Mouse (Mus musculus) bone marrow, adult 2 months (tissue): ENCODE measurements around the gene Dcp1a. TPM values are rescaled to one million over a fixed set of nuclear protein-coding genes. Genes with fewer than 3 reads are reported as not detected.
A peak's percentile ranks its signal among the peaks of the same experiment; 100 is the strongest.
"Not testable (repeated sequence)": the region's sequence is repeated elsewhere in the genome, so short reads cannot be mapped to it uniquely, and the experiment has no call there.

ENCODE experiments used
- H3K27ac ChIP-seq: fragments of 200-500 bp; 2 replicates; pipeline ENCODE4 v1.5.1; 2012; ENCODE audit warnings: low read depth, mild to moderate bottlenecking, control low read depth, inconsistent platforms, low read length; ENCODE audit not compliant: control insufficient read depth, poor library complexity, insufficient read depth
- H3K4me1 ChIP-seq: fragments of 200-500 bp; 2 replicates; pipeline ENCODE4 v1.6.1; 2011; ENCODE audit warnings: low read length; ENCODE audit not compliant: control insufficient read depth, insufficient read depth
- H3K4me3 ChIP-seq: fragments of 200-500 bp; replicated peaks from 2 replicates; pipeline ENCODE3; 2011; ENCODE audit warnings: mild to moderate bottlenecking, low read depth, low read length, control low read depth; ENCODE audit not compliant: control insufficient read depth
- CTCF ChIP-seq: fragments of 200-500 bp; IDR thresholded peaks from 2 replicates; pipeline ENCODE4 v1.5.1; 2011; ENCODE audit warnings: low read length, control low read depth; ENCODE audit not compliant: control insufficient read depth, insufficient read depth
- POLR2A ChIP-seq: fragments of 200-500 bp; IDR thresholded peaks from 2 replicates; pipeline ENCODE4 v1.6.1; 2011; ENCODE audit warnings: low read depth, mild to moderate bottlenecking, control low read depth, low read length, borderline replicate concordance; ENCODE audit not compliant: control insufficient read depth
- WGBS: fragments of 180-500 bp; shearing (Covaris S2); methylation state at CpG from one replicate; pipeline ENCODE4 v1.1.7; 2018; 5-methylcytosine and 5-hydroxymethylcytosine counted together
- polyA plus RNA-seq: library from polyadenylated mRNA; stranded (reverse); fragments of >200 nt; gene quantifications from 2 replicates; pipeline ENCODE4 v1.2.4, GENCODE M21; 2011; ENCODE audit warnings: low replicate concordance; ENCODE audit not compliant: missing spikeins, insufficient read depth, insufficient read length

Gene Dcp1a
- polyA plus RNA-seq, 1 experiment = 16.6 TPM

DNA sequence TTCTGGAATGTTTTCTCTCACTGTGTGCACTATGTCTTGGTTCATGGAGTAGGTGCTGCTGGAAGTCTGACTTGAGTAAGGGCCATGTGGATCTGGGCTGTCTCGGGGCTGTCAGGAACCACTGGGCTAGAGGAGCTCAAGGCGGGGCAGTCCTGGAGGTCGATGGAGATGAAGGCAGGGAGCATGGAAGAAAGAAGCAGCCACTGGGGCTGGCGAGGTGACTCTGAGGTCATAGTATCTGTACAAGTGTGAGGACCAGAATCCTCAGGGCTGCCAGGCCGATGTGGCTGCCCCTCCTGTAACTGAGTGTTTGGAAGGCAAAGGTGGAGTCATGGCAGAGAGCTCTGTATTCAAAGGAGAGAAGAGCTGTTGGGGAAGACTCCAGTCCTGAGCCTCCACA lies 49.6 kb downstream of the Dcp1a start:
- TF ChIP-seq CTCF (no peak), POLR2A (no peak)
- H3K4me1 ChIP-seq = no peaks in the 10 kb centered on the region; the same call in 1 of the 2 replicates
- H3K27ac ChIP-seq = no peak overlapping the region
- no peak overlapping the region for H3K4me3 ChIP-seq
- WGBS = 79% methylated on average over 5 of the region's 5 CpGs

DNA sequence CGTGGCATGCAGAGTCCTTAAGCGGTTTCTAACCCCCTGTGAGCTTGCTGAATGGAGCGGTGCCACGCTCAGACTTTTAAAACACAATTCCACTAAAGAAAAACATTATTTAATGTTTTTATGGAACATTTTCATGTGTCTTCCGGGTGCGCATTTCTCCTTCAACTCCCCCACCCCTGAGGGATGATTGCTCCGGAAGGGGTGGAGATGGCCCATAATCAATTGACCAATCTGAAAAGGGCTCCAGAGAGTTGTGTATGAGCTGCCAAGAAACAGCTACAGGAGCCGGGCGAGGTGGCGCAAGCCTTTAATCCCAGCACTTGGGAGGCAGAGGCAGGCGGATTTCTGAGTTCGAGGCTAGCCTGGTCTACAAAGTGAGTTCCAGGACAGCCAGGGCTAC lies 50.1 kb downstream of the Dcp1a start:
- 91% methylated on average over 12 of the region's 12 CpGs for WGBS
- no peak for TF ChIP-seq CTCF
- TF ChIP-seq POLR2A = no peak
- H3K27ac ChIP-seq = no peak overlapping the region
- no peak overlapping the region for H3K4me3 ChIP-seq
- no peaks in the 10 kb centered on the region; the same call in 1 of the 2 replicates for H3K4me1 ChIP-seq

- 80% methylated on average over 8 of the region's 8 CpGs for WGBS
- H3K4me1 ChIP-seq = no peaks in the 10 kb centered on the region; the same call in 1 of the 2 replicates
- H3K27ac ChIP-seq = no peak overlapping the region
- no peak for TF ChIP-seq CTCF
- TF ChIP-seq POLR2A = no peak
- H3K4me3 ChIP-seq = no peak overlapping the region
Measured at GRCm38 (mm10) chr14:30530726-30531269, 51.5 kb downstream of the Dcp1a start.

GRCm38 (mm10) chr14:30531431-30531830 lies 52.1 kb downstream of the Dcp1a start:
- no peak overlapping the region for H3K27ac ChIP-seq
- no peak overlapping the region for H3K4me3 ChIP-seq
- TF ChIP-seq POLR2A (no peak), CTCF (no peak)
- no peaks in the 10 kb centered on the region for H3K4me1 ChIP-seq
- 76% methylated on average over 5 of the region's 5 CpGs for WGBS

DNA sequence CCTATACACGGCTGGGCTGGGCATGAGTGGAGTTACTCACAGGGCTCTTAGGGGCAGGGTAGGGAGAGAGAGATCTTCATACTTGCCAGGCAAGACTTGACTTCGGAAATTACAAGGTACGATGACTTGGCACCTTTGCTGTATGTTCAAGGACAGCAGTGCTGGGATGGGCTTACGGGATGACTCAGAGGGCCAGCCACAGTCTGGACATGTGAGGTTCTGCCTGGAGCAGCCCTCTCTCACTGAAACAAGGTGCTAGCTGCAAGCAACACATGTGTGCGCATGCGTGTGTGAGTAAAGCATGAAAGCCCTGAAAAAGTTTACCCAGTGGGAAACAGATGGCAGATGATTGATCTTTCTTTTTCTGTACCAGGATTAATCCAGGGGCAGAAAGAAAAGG lies 52.6 kb downstream of the Dcp1a start:
- 80% methylated on average over 6 of the region's 6 CpGs for WGBS
- TF ChIP-seq POLR2A (no peak), CTCF (no peak)
- no peaks in the 10 kb centered on the region for H3K4me1 ChIP-seq
- no peak overlapping the region for H3K4me3 ChIP-seq
- H3K27ac ChIP-seq = no peak overlapping the region

DNA sequence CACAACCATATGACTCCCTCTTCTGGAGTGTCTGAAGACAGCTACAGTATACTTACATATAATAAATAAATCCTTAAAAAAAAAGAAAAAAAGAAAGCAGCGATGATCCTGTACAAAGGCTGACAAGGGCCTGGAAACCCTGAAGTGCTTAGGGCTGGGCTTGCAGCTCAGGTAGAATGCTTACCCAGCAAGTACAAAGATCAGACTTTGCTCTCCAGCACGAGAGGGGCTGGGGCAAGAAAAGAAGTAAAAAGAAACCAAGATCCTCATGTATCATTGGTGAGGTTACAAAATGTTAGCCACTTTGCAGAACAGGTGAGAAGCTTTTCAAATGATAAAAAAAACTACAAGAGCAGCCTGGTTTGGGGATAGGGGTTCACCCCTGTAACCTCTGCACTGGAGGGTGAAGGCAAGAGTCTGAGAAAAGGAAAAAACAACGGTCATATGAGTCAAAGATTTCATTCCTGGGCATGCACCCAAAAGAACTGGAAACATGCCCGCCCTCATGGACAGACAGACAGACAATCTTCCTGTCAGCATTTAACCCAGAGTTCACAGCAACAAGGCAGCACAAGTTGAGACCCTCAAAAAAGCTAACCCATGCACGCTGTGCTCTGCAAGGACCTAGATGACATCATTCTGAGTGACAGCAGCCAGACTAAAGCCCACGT lies 54.6 kb downstream of the Dcp1a start:
- no peak overlapping the region for H3K27ac ChIP-seq
- no peak for TF ChIP-seq POLR2A
- TF ChIP-seq CTCF = no peak
- H3K4me3 ChIP-seq = no peak overlapping the region
- no peaks in the 10 kb centered on the region for H3K4me1 ChIP-seq
- WGBS = 57% methylated on average over 6 of the region's 6 CpGs

- H3K27ac ChIP-seq = no peak overlapping the region
- H3K4me3 ChIP-seq = no peak overlapping the region
- 84% methylated on average over 10 of the region's 10 CpGs for WGBS
- TF ChIP-seq POLR2A (no peak), CTCF (no peak)
- no peaks in the 10 kb centered on the region for H3K4me1 ChIP-seq
Measured at GRCm38 (mm10) chr14:30541541-30541940, 62.2 kb downstream of the Dcp1a start.

GRCm38 (mm10) chr14:30543331-30543730 lies 64.0 kb downstream of the Dcp1a start:
- not testable (repeated sequence) for H3K4me3 ChIP-seq, H3K4me1 ChIP-seq, H3K27ac ChIP-seq
- WGBS = 89% methylated on average over 5 of the region's 5 CpGs

DNA sequence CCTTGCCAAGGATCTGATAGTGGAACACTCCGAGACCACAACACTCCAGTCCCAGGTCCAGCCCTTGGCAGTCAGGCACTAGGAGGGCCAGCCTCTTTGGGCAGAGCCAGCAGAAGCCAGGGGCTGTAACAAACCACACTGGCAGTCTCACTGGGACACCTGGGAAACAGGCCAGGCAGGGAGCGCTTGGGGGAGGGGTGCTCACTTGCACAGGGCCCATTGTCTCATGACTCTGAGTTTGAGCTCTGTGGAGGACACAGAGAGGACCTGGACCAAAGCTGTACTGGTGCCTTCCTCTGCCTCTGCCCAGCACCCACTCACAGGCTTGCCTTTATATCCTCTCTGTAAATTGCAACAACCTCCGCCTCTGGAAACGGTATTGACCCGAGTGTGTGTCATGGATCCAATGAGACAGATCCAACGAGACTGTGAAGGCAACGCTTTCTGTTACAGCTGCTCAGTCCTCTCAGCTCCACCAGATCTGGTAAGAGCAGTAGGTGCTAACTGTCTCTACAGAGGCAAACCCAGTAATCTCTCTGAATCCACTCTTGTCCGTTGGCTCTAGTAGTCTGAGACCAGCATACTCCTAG lies 68.9 kb downstream of the Dcp1a start, which contains the start of gene Tkt:
TSS of gene Tkt (plus strand) at position 229 of the 590 bp plus-strand sequence.
- WGBS = 34% methylated on average over 8 of the region's 8 CpGs
- no peak for TF ChIP-seq CTCF
- TF ChIP-seq POLR2A = no peak
- H3K27ac ChIP-seq = peak within 1 kb of the TSS; percentile 95
- peak within 1 kb of the TSS; percentile 93 for H3K4me3 ChIP-seq
- no peaks in the 10 kb centered on the region; the same call in 1 of the 2 replicates for H3K4me1 ChIP-seq
